Mouse (Mus musculus): ENCODE results near the gene Sgpp2. TPM values are rescaled to one million over a fixed set of nuclear protein-coding genes. Genes with fewer than 3 reads are reported as not detected.

The Sgpp2 gene
- total RNA-seq, 1 experiment = 0.22 TPM

- Histone ChIP-seq H3K27ac (ENCODE audit: insufficient read depth, low read depth, low read length, poor library complexity, severe bottlenecking) (no peak overlapping the region), H3K36me3 (ENCODE audit: control insufficient read depth, insufficient read depth, low read length, poor library complexity, severe bottlenecking) (no peaks in the 10 kb centered on the region), H3K9ac (ENCODE audit: insufficient read depth, low read depth, low read length, poor library complexity, severe bottlenecking) (no peak overlapping the region), H3K4me1 (ENCODE audit: control insufficient read depth in 2 of 2, insufficient read depth in 2 of 2, low read length in 2 of 2, poor library complexity in 1 of 2) (no peaks in the 10 kb centered on the region), H3K4me3 (ENCODE audit: insufficient read depth in 1 of 2, low read depth in 1 of 2, low read length in 2 of 2, poor library complexity in 1 of 2, severe bottlenecking in 1 of 2) (no peak overlapping the region), H3K9me3 (ENCODE audit: control insufficient read depth, insufficient read depth, low read depth, low read length) (no peaks in the 10 kb centered on the region)
- in situ Hi-C loops (cut with MboI; ENCODE audit: low sequenced_read_pairs in 2 of 2, unreplicated experiment in 2 of 2) = no loop called here
- no peak for DNase-seq (ENCODE audit: low read depth, low spot score)
- no peak for TF ChIP-seq CHD2 (IDR thresholded peaks at IDR 0.05; ENCODE audit: low read depth, low read length)
Observed at GRCm38 (mm10) chr1:78324044-78324443, 13.9 kb downstream of the Sgpp2 start.

GRCm38 (mm10) chr1:78325851-78326250 is 15.7 kb downstream of the Sgpp2 start:
- no peak for DNase-seq (ENCODE audit: low read depth, low spot score)
- in situ Hi-C loops (cut with MboI; ENCODE audit: low sequenced_read_pairs in 2 of 2, unreplicated experiment in 2 of 2) = no loop called here

GRCm38 (mm10) chr1:78328646-78329045 is 18.5 kb downstream of the Sgpp2 start:
- Histone ChIP-seq H3K4me1 (ENCODE audit: control insufficient read depth in 2 of 2, insufficient read depth in 2 of 2, low read length in 2 of 2, poor library complexity in 1 of 2) (no peaks in the 10 kb centered on the region), H3K36me3 (ENCODE audit: control insufficient read depth, insufficient read depth, low read length, poor library complexity, severe bottlenecking) (no peaks in the 10 kb centered on the region), H3K9me3 (ENCODE audit: control insufficient read depth, insufficient read depth, low read depth, low read length) (no peaks in the 10 kb centered on the region), H3K4me3 (ENCODE audit: insufficient read depth in 1 of 2, low read depth in 1 of 2, low read length in 2 of 2, poor library complexity in 1 of 2, severe bottlenecking in 1 of 2) (no peak overlapping the region), H3K9ac (ENCODE audit: insufficient read depth, low read depth, low read length, poor library complexity, severe bottlenecking) (no peak overlapping the region), H3K27ac (ENCODE audit: insufficient read depth, low read depth, low read length, poor library complexity, severe bottlenecking) (no peak overlapping the region)
- TF ChIP-seq CHD2 (IDR thresholded peaks at IDR 0.05; ENCODE audit: low read depth, low read length) (no peak), MAFK (IDR thresholded peaks at IDR 0.05; ENCODE audit: insufficient read depth, low read depth, low read length) (no peak), HCFC1 (IDR thresholded peaks at IDR 0.05; ENCODE audit: borderline replicate concordance, insufficient read depth, low read length) (no peak), ZC3H11A (IDR thresholded peaks at IDR 0.05; ENCODE audit: borderline replicate concordance, low read depth, low read length) (no peak), ZNF384 (IDR thresholded peaks at IDR 0.05; ENCODE audit: low read depth, low read length) (no peak)
- no peak for DNase-seq (ENCODE audit: low read depth, low spot score)
- in situ Hi-C loops (cut with MboI; ENCODE audit: low sequenced_read_pairs in 2 of 2, unreplicated experiment in 2 of 2) = no loop called here

More at GRCm38 (mm10) chr1:78325851-78326250, 15.7 kb downstream of the Sgpp2 start:
- Histone ChIP-seq H3K4me3 (ENCODE audit: insufficient read depth in 1 of 2, low read depth in 1 of 2, low read length in 2 of 2, poor library complexity in 1 of 2, severe bottlenecking in 1 of 2) (no peak overlapping the region), H3K9ac (ENCODE audit: insufficient read depth, low read depth, low read length, poor library complexity, severe bottlenecking) (no peak overlapping the region), H3K9me3 (ENCODE audit: control insufficient read depth, insufficient read depth, low read depth, low read length) (no peaks in the 10 kb centered on the region), H3K27ac (ENCODE audit: insufficient read depth, low read depth, low read length, poor library complexity, severe bottlenecking) (no peak overlapping the region), H3K4me1 (ENCODE audit: control insufficient read depth in 2 of 2, insufficient read depth in 2 of 2, low read length in 2 of 2, poor library complexity in 1 of 2) (no peaks in the 10 kb centered on the region), H3K36me3 (ENCODE audit: control insufficient read depth, insufficient read depth, low read length, poor library complexity, severe bottlenecking) (no peaks in the 10 kb centered on the region)
- TF ChIP-seq ZC3H11A (IDR thresholded peaks at IDR 0.05; ENCODE audit: borderline replicate concordance, low read depth, low read length) (no peak), CHD2 (IDR thresholded peaks at IDR 0.05; ENCODE audit: low read depth, low read length) (no peak), HCFC1 (IDR thresholded peaks at IDR 0.05; ENCODE audit: borderline replicate concordance, insufficient read depth, low read length) (no peak), ZNF384 (IDR thresholded peaks at IDR 0.05; ENCODE audit: low read depth, low read length) (no peak), MAFK (IDR thresholded peaks at IDR 0.05; ENCODE audit: insufficient read depth, low read depth, low read length) (no peak)

- H3K4me1 ChIP-seq (ENCODE audit: control insufficient read depth in 2 of 2, insufficient read depth in 2 of 2, low read length in 2 of 2, poor library complexity in 1 of 2) = no peaks in the 10 kb centered on the region
Observed at GRCm38 (mm10) chr1:78329861-78330260, 19.7 kb downstream of the Sgpp2 start.

GRCm38 (mm10) chr1:78330620-78331158 is 20.5 kb downstream of the Sgpp2 start:
- in situ Hi-C loops (cut with MboI; ENCODE audit: low sequenced_read_pairs in 2 of 2, unreplicated experiment in 2 of 2) = no loop called here
- Histone ChIP-seq H3K4me1 (ENCODE audit: control insufficient read depth in 2 of 2, insufficient read depth in 2 of 2, low read length in 2 of 2, poor library complexity in 1 of 2) (no peaks in the 10 kb centered on the region), H3K9ac (ENCODE audit: insufficient read depth, low read depth, low read length, poor library complexity, severe bottlenecking) (no peak overlapping the region), H3K9me3 (ENCODE audit: control insufficient read depth, insufficient read depth, low read depth, low read length) (no peaks in the 10 kb centered on the region), H3K27ac (ENCODE audit: insufficient read depth, low read depth, low read length, poor library complexity, severe bottlenecking) (no peak overlapping the region), H3K36me3 (ENCODE audit: control insufficient read depth, insufficient read depth, low read length, poor library complexity, severe bottlenecking) (no peaks in the 10 kb centered on the region), H3K4me3 (ENCODE audit: insufficient read depth in 1 of 2, low read depth in 1 of 2, low read length in 2 of 2, poor library complexity in 1 of 2, severe bottlenecking in 1 of 2) (no peak overlapping the region)
- DNase-seq (ENCODE audit: low read depth, low spot score) = no peak
- no peak for TF ChIP-seq HCFC1 (IDR thresholded peaks at IDR 0.05; ENCODE audit: borderline replicate concordance, insufficient read depth, low read length)
- no peak for TF ChIP-seq ZC3H11A (IDR thresholded peaks at IDR 0.05; ENCODE audit: borderline replicate concordance, low read depth, low read length)
- TF ChIP-seq ZNF384 (IDR thresholded peaks at IDR 0.05; ENCODE audit: low read depth, low read length) = no peak
- TF ChIP-seq CHD2 (IDR thresholded peaks at IDR 0.05; ENCODE audit: low read depth, low read length) = no peak
- TF ChIP-seq MAFK (IDR thresholded peaks at IDR 0.05; ENCODE audit: insufficient read depth, low read depth, low read length) = no peak

More at GRCm38 (mm10) chr1:78329861-78330260, 19.7 kb downstream of the Sgpp2 start:
- DNase-seq (ENCODE audit: low read depth, low spot score) = no peak
- no peak overlapping the region for H3K27ac ChIP-seq (ENCODE audit: insufficient read depth, low read depth, low read length, poor library complexity, severe bottlenecking)
- no peak for TF ChIP-seq MAFK (IDR thresholded peaks at IDR 0.05; ENCODE audit: insufficient read depth, low read depth, low read length)
- no peak for TF ChIP-seq HCFC1 (IDR thresholded peaks at IDR 0.05; ENCODE audit: borderline replicate concordance, insufficient read depth, low read length)
- no peak for TF ChIP-seq ZNF384 (IDR thresholded peaks at IDR 0.05; ENCODE audit: low read depth, low read length)
- no peak for TF ChIP-seq CHD2 (IDR thresholded peaks at IDR 0.05; ENCODE audit: low read depth, low read length)
- TF ChIP-seq ZC3H11A (IDR thresholded peaks at IDR 0.05; ENCODE audit: borderline replicate concordance, low read depth, low read length) = no peak
- H3K9ac ChIP-seq (ENCODE audit: insufficient read depth, low read depth, low read length, poor library complexity, severe bottlenecking) = no peak overlapping the region
- in situ Hi-C loops (cut with MboI; ENCODE audit: low sequenced_read_pairs in 2 of 2, unreplicated experiment in 2 of 2) = no loop called here
- no peak overlapping the region for H3K4me3 ChIP-seq (ENCODE audit: insufficient read depth in 1 of 2, low read depth in 1 of 2, low read length in 2 of 2, poor library complexity in 1 of 2, severe bottlenecking in 1 of 2)
- H3K9me3 ChIP-seq (ENCODE audit: control insufficient read depth, insufficient read depth, low read depth, low read length) = no peaks in the 10 kb centered on the region
- H3K36me3 ChIP-seq (ENCODE audit: control insufficient read depth, insufficient read depth, low read length, poor library complexity, severe bottlenecking) = no peaks in the 10 kb centered on the region

All from ES-E14 (cell line).